Mouse (Mus musculus): ENCODE measurements around the gene Ppp2r2d. TPM values are rescaled to one million over a fixed set of nuclear protein-coding genes. Genes with fewer than 3 reads are reported as not detected.

Gene Ppp2r2d
- polyA plus RNA-seq, 1 experiment from 2014 or later = 38.0 TPM

- WGBS = 86% methylated on average over 3 of the region's 3 CpGs
Observed at GRCm38 (mm10) chr7:138835028-138835427, 10.9 kb upstream of the Ppp2r2d start.

GRCm38 (mm10) chr7:138840594-138841021 is 5.3 kb upstream of the Ppp2r2d start:
- Histone ChIP-seq H3K4me2 (ENCODE audit: low read length) (no peak overlapping the region), H3K27me3 (replicated peaks; ENCODE audit: control insufficient read depth, insufficient read depth, low read length) (no peaks in the 10 kb centered on the region), H3K27ac (ENCODE audit: low read depth, low read length) (no peak overlapping the region), H3K4me1 (ENCODE audit: control insufficient read depth, insufficient read depth, low read depth, low read length) (peaks cover 30% of the 10 kb centered on the region), H3K9me3 (ENCODE audit: control insufficient read depth, low read length) (no peaks in the 10 kb centered on the region), H3K4me3 (ENCODE audit: low read length) (no peak overlapping the region), H3K9ac (ENCODE audit: low read depth, low read length) (no peak overlapping the region), H3K36me3 (ENCODE audit: control insufficient read depth, insufficient read depth, low read length) (0 out of 2 replicates have a peak, but pooled peaks cover under 1% of the 10 kb centered on the region)
- 37% methylated on average over 4 of the region's 4 CpGs for whole genome bisulfite sequencing
- ATAC-seq = no peak

More at GRCm38 (mm10) chr7:138835028-138835427, 10.9 kb upstream of the Ppp2r2d start:
- no peak overlapping the region for H3K4me2 ChIP-seq (ENCODE audit: low read length)
- H3K4me1 ChIP-seq (ENCODE audit: control insufficient read depth, insufficient read depth, low read depth, low read length) = no peaks in the 10 kb centered on the region
- no peak overlapping the region for H3K27ac ChIP-seq (ENCODE audit: low read depth, low read length)
- 0 out of 2 replicates have a peak, but pooled peaks cover 4% of the 10 kb centered on the region for H3K36me3 ChIP-seq (ENCODE audit: control insufficient read depth, insufficient read depth, low read length)
- H3K4me3 ChIP-seq (ENCODE audit: low read length) = no peak overlapping the region
- H3K9ac ChIP-seq (ENCODE audit: low read depth, low read length) = no peak overlapping the region
- H3K9me3 ChIP-seq (ENCODE audit: control insufficient read depth, low read length) = no peaks in the 10 kb centered on the region
- ATAC-seq = no peak
- H3K27me3 ChIP-seq (replicated peaks; ENCODE audit: control insufficient read depth, insufficient read depth, low read length) = no peaks in the 10 kb centered on the region

GRCm38 (mm10) chr7:138841436-138842151 is 4.3 kb upstream of the Ppp2r2d start:
- H3K4me3 ChIP-seq (ENCODE audit: low read length) = no peak overlapping the region
- no peak overlapping the region for H3K27ac ChIP-seq (ENCODE audit: low read depth, low read length)
- H3K9ac ChIP-seq (ENCODE audit: low read depth, low read length) = no peak overlapping the region
- no peak for ATAC-seq
- H3K9me3 ChIP-seq (ENCODE audit: control insufficient read depth, low read length) = no peaks in the 10 kb centered on the region
- peaks cover 30% of the 10 kb centered on the region for H3K4me1 ChIP-seq (ENCODE audit: control insufficient read depth, insufficient read depth, low read depth, low read length)
- H3K27me3 ChIP-seq (replicated peaks; ENCODE audit: control insufficient read depth, insufficient read depth, low read length) = no peaks in the 10 kb centered on the region
- no peaks in the 10 kb centered on the region for H3K36me3 ChIP-seq (ENCODE audit: control insufficient read depth, insufficient read depth, low read length)
- WGBS = 81% methylated on average over 3 of the region's 3 CpGs
- H3K4me2 ChIP-seq (ENCODE audit: low read length) = no peak overlapping the region

GRCm38 (mm10) chr7:138843421-138843820 is 2.5 kb upstream of the Ppp2r2d start:
- Histone ChIP-seq H3K27ac (ENCODE audit: low read depth, low read length) (no peak overlapping the region), H3K9me3 (ENCODE audit: control insufficient read depth, low read length) (no peaks in the 10 kb centered on the region), H3K27me3 (replicated peaks; ENCODE audit: control insufficient read depth, insufficient read depth, low read length) (no peaks in the 10 kb centered on the region), H3K36me3 (ENCODE audit: control insufficient read depth, insufficient read depth, low read length) (no peaks in the 10 kb centered on the region), H3K4me3 (ENCODE audit: low read length) (no peak overlapping the region), H3K9ac (ENCODE audit: low read depth, low read length) (no peak overlapping the region), H3K4me2 (ENCODE audit: low read length) (peak overlapping the region; percentile 81), H3K4me1 (ENCODE audit: control insufficient read depth, insufficient read depth, low read depth, low read length) (peaks cover 43% of the 10 kb centered on the region)
- ATAC-seq = no peak
- 93% methylated on average over 4 of the region's 4 CpGs for WGBS

- no peak for ATAC-seq
- peak overlapping the region; percentile 98; the same call in 1 of the 2 replicates for H3K27ac ChIP-seq (ENCODE audit: low read depth, low read length)
- peak overlapping the region; percentile 99 for H3K4me3 ChIP-seq (ENCODE audit: low read length)
- peak overlapping the region; percentile 81 for H3K4me2 ChIP-seq (ENCODE audit: low read length)
- peaks cover 52% of the 10 kb centered on the region for H3K4me1 ChIP-seq (ENCODE audit: control insufficient read depth, insufficient read depth, low read depth, low read length)
- no peaks in the 10 kb centered on the region for H3K27me3 ChIP-seq (replicated peaks; ENCODE audit: control insufficient read depth, insufficient read depth, low read length)
- WGBS = 43% methylated on average over 8 of the region's 8 CpGs
- peak overlapping the region; percentile 99 for H3K9ac ChIP-seq (ENCODE audit: low read depth, low read length)
- H3K36me3 ChIP-seq (ENCODE audit: control insufficient read depth, insufficient read depth, low read length) = no peaks in the 10 kb centered on the region
- H3K9me3 ChIP-seq (ENCODE audit: control insufficient read depth, low read length) = no peaks in the 10 kb centered on the region
Observed at GRCm38 (mm10) chr7:138845111-138845510, 768 bp upstream of the Ppp2r2d start.

- peak; percentile 75 for ATAC-seq
- Histone ChIP-seq H3K4me3 (ENCODE audit: low read length) (peak overlapping the region; percentile 99), H3K9ac (ENCODE audit: low read depth, low read length) (peak overlapping the region; percentile 99), H3K4me1 (ENCODE audit: control insufficient read depth, insufficient read depth, low read depth, low read length) (peaks cover 55% of the 10 kb centered on the region), H3K27me3 (replicated peaks; ENCODE audit: control insufficient read depth, insufficient read depth, low read length) (no peaks in the 10 kb centered on the region), H3K36me3 (ENCODE audit: control insufficient read depth, insufficient read depth, low read length) (no peaks in the 10 kb centered on the region), H3K9me3 (ENCODE audit: control insufficient read depth, low read length) (no peaks in the 10 kb centered on the region), H3K27ac (ENCODE audit: low read depth, low read length) (peak overlapping the region; percentile 98), H3K4me2 (ENCODE audit: low read length) (peak overlapping the region; percentile 75)
- 0% methylated on average over 25 of the region's 61 CpGs for WGBS
Observed at GRCm38 (mm10) chr7:138846502-138846991, 668 bp downstream of the Ppp2r2d start.

GRCm38 (mm10) chr7:138847316-138848027 is 1.6 kb downstream of the Ppp2r2d start:
- no peak for ATAC-seq
- H3K4me1 ChIP-seq (ENCODE audit: control insufficient read depth, insufficient read depth, low read depth, low read length) = peaks cover 55% of the 10 kb centered on the region
- peak overlapping the region; percentile 99 for H3K9ac ChIP-seq (ENCODE audit: low read depth, low read length)
- 47% methylated on average over 13 of the region's 13 CpGs for WGBS
- H3K9me3 ChIP-seq (ENCODE audit: control insufficient read depth, low read length) = no peaks in the 10 kb centered on the region
- H3K27ac ChIP-seq (ENCODE audit: low read depth, low read length) = peak overlapping the region; percentile 98
- H3K36me3 ChIP-seq (ENCODE audit: control insufficient read depth, insufficient read depth, low read length) = no peaks in the 10 kb centered on the region; the same call in none of the 2 replicates
- H3K27me3 ChIP-seq (replicated peaks; ENCODE audit: control insufficient read depth, insufficient read depth, low read length) = no peaks in the 10 kb centered on the region
- H3K4me2 ChIP-seq (ENCODE audit: low read length) = peak overlapping the region; percentile 75
- peak overlapping the region; percentile 99 for H3K4me3 ChIP-seq (ENCODE audit: low read length)

- ATAC-seq = no peak
- H3K36me3 ChIP-seq (ENCODE audit: control insufficient read depth, insufficient read depth, low read length) = peaks cover 3% of the 10 kb centered on the region
- peak overlapping the region; percentile 99 for H3K4me3 ChIP-seq (ENCODE audit: low read length)
- H3K27ac ChIP-seq (ENCODE audit: low read depth, low read length) = no peak overlapping the region
- WGBS = 80% methylated on average over 7 of the region's 7 CpGs
- H3K27me3 ChIP-seq (replicated peaks; ENCODE audit: control insufficient read depth, insufficient read depth, low read length) = no peaks in the 10 kb centered on the region
- H3K4me1 ChIP-seq (ENCODE audit: control insufficient read depth, insufficient read depth, low read depth, low read length) = peaks cover 47% of the 10 kb centered on the region
- no peaks in the 10 kb centered on the region for H3K9me3 ChIP-seq (ENCODE audit: control insufficient read depth, low read length)
- H3K4me2 ChIP-seq (ENCODE audit: low read length) = peak overlapping the region; percentile 75
- no peak overlapping the region for H3K9ac ChIP-seq (ENCODE audit: low read depth, low read length)
Observed at GRCm38 (mm10) chr7:138848028-138848920, 2.4 kb downstream of the Ppp2r2d start.

All from hindbrain, embryonic 16.5 days (tissue).